Mouse (Mus musculus) activated CD4-positive, CD25-positive, alpha-beta regulatory T cell, adult 4 months (primary cell): ENCODE results near the gene Syne3. TPM values are rescaled to one million over a fixed set of nuclear protein-coding genes. Genes with fewer than 3 reads are reported as not detected.

Experiments
- ATAC-seq: one replicate; pipeline ENCODE4 v1.8.0; 2017
- polyA plus RNA-seq, 2 experiments: library from polyadenylated mRNA; unstranded; fragments of 100-300 nt; shearing (Covaris generic); gene quantifications; one replicate each; pipeline ENCODE4 v1.2.1; 2017

The Syne3 gene
- polyA plus RNA-seq, 2 experiments from 2014 or later = 4.1 to 5.4 TPM

DNA sequence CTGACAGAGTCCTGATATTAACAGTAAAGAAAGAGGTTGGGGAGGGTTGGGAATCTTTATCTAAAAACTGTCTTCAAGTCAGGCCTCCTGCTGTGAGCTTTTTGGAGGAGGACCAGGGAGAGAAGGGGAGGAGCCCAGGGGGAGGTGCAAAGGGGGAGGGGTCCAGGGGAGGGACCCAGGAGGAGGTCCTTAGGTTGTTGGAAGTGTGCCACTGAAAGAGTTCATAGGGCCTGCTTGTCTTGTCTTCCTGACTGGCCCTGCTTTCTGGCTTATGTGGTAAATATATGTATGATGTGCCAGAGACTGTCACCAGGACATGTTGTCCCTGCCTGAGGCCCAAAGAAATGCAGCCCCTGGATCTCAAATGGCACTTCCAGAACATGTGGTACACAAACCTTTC, 49.2 kb downstream of the Syne3 start:
- ATAC-seq = no peak

- ATAC-seq = no peak
These were observed 49.6 kb downstream of the Syne3 start for GRCm38 (mm10) chr12:104959966-104960365.

DNA sequence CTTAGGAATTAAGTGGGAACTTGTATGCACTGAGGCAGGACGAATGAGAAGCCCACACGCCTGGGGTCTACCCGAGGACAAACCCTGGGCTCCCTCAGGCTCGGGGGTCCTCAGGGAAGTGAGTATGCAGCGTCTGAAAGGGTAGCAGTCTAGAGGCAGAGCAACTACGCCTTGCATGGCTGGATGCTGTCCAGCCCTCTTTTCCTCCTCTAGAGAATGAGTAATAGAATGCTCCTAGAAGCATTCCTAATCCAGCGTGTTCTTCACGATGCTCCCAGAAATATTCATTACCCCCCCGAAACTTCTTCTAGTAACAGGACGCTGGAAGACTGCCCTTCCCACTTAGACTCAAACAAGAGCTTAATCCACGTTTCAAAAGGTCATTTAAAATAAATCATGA, 51.3 kb downstream of the Syne3 start:
- no peak for ATAC-seq

DNA sequence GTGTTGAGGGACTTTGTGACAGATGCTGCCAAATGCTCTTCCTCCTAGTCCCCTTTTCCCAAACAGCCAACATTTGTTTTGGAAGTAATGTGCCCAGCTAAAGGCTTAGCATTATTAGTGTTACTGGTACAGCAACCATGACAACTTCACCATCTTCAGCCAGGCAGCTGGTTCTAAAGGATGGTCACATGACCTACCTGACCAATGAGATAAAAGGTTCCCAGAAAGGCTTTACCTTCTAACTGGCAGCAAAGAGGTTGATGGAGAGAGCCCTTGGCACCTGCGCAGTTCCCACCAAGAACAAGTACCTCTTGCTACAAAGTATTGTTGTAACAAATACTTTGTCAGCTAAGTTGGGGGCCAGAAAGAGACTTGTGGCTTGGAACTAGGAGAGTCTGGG, 52.4 kb downstream of the Syne3 start:
- no peak for ATAC-seq

GRCm38 (mm10) chr12:104956406-104956805, 53.2 kb downstream of the Syne3 start:
- no peak for ATAC-seq

DNA sequence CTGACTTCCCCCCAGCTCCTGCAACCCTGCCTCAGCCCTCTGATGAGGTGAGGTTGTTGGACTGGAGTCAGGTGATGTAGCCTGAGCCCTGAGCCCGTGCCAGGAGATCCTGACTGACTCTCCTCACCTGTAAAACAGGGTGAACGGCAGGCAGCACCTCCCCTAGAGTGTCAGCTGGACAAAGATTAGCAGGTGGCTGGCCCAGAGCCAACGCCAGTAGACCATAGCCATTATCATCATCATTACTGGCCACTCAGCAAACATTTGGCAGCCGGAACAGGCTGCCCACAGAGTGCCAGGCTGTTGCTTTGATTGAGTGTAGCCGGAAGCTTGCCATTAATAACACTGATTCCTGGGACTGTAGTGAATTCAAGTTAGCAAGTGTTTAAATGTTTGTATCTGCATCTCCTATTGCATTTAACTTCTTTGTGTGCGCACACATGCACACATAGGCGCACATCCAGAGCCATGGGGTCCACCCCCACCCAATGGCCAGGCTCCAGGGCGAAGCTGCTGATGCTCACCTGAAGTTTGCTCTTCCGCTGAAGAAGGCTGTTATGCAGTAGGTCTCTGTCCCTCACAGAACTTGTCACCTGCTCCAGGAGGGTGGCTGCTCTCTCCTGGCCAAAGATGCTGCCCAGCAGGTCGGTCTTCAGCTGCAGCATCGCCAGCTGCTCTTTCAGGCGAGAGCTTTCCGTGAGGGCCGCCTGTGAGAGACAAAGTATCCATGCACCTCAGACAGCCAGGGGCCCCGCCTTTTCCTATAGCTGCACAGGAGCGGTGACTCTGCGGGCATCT, 54.4 kb downstream of the Syne3 start:
- no peak for ATAC-seq

GRCm38 (mm10) chr12:104953941-104954340, 55.7 kb downstream of the Syne3 start:
- ATAC-seq = peak; percentile 57

- peak; percentile 80 for ATAC-seq
These were observed 57.2 kb downstream of the Syne3 start for GRCm38 (mm10) chr12:104952458-104952857.

GRCm38 (mm10) chr12:104947911-104948310, 61.7 kb downstream of the Syne3 start:
- ATAC-seq = no peak

DNA sequence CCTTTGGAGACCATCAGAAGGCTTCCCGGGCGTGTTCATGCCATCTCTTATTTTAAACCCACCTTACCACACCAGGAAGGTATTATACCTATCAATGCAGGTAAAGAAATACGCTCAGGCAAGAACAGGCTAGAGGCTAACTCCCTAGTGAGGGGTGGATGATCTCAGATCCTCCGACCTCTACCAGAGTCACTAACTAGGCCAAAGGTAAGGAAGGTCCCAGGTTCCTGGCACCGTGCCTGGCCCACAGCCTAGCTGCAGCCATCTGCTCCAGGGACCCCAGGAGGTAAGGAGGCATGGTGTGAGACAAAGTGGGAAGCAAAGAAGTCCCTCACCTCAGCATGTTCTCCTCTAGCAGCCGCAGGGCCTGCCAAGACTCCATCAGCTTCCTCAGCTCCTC, 63.4 kb downstream of the Syne3 start:
- no peak for ATAC-seq

DNA sequence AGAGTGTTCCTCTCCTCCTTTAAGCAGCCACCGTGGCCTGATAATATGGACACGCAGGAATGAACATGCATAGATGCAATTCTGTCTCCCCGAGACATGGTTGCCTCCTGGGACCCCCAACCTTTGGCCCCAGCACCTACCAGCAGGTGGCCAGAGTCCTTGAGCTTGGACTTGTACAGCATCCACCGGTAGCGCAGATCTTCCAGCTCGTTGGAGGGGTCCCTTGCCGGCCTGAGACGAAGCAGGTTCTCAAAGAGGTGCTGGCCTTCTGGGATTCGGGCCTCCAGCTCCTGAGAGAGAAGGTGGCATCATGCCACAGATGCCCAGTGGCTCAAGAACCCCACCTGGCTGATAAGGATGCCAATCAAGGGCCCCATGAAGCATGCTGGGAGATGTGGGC, 69.1 kb downstream of the Syne3 start:
- ATAC-seq = no peak

DNA sequence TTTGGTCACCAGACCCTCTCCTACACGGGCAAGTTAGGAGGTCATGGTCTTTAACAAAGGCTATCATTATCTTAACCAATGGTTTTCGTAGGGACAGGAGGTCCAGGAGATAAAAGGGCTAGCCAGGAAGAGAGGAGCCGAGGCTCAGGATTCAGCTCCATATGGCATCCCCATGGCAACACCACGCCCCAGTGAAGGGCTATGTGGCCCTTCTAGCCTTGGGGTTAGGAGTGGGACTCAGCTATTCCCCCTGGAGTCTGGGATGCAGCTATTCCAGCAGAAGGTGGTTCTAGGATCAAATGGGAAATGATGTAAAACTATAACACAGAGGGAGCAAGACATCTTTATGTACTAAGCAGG, 69.6 kb downstream of the Syne3 start:
- no peak for ATAC-seq

- peak; percentile 57 for ATAC-seq
These were observed 70.1 kb downstream of the Syne3 start for GRCm38 (mm10) chr12:104939372-104940026.

GRCm38 (mm10) chr12:104938935-104939334, 70.7 kb downstream of the Syne3 start:
- no peak for ATAC-seq

DNA sequence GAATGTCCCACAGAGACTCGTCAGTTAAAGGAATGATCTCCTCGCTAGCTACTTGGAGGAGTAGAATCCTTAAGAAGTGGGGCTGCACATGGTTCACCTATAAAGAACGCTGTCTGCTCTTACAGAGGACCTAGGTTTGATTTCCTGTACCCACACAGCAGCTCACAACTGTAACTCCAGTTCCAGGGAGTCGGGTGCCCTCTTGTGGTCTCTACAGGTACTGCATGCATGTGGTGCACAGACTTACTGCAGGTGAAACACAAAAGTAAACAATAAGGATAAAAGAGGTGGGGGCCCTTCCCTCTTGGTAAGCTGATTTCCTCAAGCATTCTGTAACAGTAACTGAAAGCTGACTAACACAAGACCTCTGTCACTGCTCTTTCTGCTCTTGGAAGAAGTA, 73.4 kb downstream of the Syne3 start:
- ATAC-seq = no peak

- ATAC-seq = no peak
These were observed 74.5 kb downstream of the Syne3 start for GRCm38 (mm10) chr12:104935144-104935543.

DNA sequence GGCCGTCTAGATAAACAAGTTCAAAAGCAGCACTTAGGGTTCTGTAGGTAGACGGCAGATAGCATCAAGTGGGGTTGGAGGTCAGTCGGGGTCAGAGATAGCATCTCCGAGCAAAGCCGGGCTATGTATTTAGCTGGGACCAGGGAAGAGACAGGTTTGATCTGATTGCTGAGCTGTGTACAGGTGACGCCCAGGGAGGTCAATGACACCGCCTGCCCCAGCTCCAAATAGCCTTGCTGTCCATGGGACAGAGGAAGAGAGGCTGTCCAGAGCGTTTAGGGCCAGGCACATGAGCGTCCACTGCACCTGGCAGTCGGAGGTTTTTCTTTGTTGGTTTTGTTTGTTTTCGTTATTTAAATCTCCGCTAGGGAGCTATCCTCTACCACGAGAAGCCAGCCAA, 75.8 kb downstream of the Syne3 start:
- ATAC-seq = no peak

- no peak for ATAC-seq
These were observed 76.4 kb downstream of the Syne3 start for GRCm38 (mm10) chr12:104933217-104933616.

DNA sequence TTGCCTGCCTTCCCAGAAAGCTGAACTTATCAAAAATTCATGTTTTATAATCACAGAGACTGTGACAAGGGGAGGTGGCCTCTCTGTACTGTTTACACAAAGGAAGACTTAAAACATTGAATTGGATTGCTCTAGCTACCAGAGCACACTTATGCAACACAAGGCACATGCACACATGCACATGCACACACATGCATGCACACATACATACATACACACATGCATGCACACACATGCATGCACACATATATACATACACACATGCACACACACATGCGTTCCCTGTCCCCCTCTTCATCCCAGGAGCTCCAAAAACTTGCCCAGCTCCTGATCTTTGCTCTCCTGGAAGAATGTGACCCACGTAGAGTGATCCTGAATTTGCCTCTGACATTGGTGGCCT, 83.8 kb downstream of the Syne3 start:
- no peak for ATAC-seq

GRCm38 (mm10) chr12:104925035-104925434, 84.6 kb downstream of the Syne3 start:
- ATAC-seq = no peak

DNA sequence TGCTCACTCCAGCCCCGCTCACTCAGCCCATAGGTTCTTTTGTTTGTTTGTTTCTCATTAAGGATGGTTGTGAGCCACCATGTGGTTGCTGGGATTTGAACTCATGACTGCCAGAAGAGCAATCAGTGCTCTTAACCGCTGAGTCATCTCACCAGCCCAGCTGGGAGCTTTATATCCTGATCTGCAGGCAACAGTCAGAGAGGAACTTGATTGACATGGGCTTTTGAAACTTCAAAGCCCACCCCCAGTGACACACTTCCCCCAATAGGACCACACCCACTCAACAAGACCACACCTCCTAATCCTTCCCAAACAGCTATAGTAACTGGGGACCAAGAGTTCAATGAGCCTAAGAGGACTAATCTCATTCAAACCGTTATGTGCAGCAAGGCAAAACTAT, 85.1 kb downstream of the Syne3 start:
- ATAC-seq = no peak

GRCm38 (mm10) chr12:104923948-104924388, 85.6 kb downstream of the Syne3 start:
- no peak for ATAC-seq

- ATAC-seq = no peak
These were observed 87.0 kb downstream of the Syne3 start for GRCm38 (mm10) chr12:104922647-104923046.

GRCm38 (mm10) chr12:104921071-104921470, 88.5 kb downstream of the Syne3 start:
- ATAC-seq = no peak
